Mouse (Mus musculus): ENCODE measurements at regions not wholly inside any gene's neighbourhood (a gene's known extent, or its start where the extent isn't known, plus 50 kb on each side); places are given as distances from the start of the nearest gene placed in this dataset.

DNA sequence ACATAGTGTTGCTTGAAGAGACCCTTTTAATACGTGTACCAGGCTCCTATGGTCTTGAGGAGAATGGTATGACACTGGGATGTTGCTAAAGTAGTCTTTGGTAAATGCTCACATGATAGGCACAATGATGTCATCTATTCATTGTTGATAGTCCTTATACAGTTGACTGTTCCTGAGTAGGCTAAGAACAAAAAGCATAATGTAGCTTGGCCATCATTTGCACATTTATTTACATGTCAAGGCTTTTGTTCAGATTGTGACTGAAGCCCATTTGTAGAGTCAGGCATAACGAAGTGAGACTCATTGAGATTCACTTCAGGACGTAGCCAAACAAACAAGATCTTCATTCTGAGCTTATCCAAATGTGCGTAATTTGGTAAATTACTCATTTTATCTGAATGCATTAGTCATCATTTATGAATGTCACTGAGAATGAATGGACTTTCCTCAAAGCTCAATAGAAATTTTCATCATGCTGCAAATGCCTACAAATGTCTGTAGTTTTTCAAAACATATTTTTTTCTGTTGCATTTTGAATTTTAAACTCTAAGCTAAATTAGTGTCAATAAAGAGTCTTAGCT lies 664.6 kb upstream of the Marcks start:
- TF ChIP-seq CTCF (conservative IDR thresholded peaks at IDR 0.05; ENCODE audit: insufficient read depth, insufficient read length, low read depth, low read length) (no peak), POLR2A (IDR thresholded peaks at IDR 0.05; ENCODE audit: low read depth, low read length) (no peak)

Data from kidney, adult 2 months (tissue).